Mouse (Mus musculus) forebrain, embryonic 16.5 days (tissue): ENCODE measurements at regions not wholly inside any gene's neighbourhood (a gene's known extent, or its start where the extent isn't known, plus 50 kb on each side); places are given as distances from the start of the nearest gene placed in this dataset.

Source experiments
- ATAC-seq: fragments of 200-750 bp; cut with Nextera tagmentation; 2 replicates; pipeline ENCODE4 v1.8.0; 2017; ENCODE audit warnings: mild to moderate bottlenecking, moderate library complexity
- H3K27ac ChIP-seq: fragments of 300-500 bp; sonication (generic); 2 replicates; pipeline ENCODE4 v1.5.1; 2014; ENCODE audit warnings: low read length, control low read depth
- H3K27me3 ChIP-seq: fragments of 300-500 bp; sonication (generic); replicated peaks from 2 replicates; pipeline ENCODE4 v1.6.1; 2014; ENCODE audit warnings: low read length; ENCODE audit not compliant: control insufficient read depth, insufficient read depth
- H3K36me3 ChIP-seq: fragments of 300-500 bp; sonication (generic); 2 replicates; pipeline ENCODE4 v1.6.1; 2014; ENCODE audit not compliant: control insufficient read depth, insufficient read depth
- H3K4me1 ChIP-seq: fragments of 300-500 bp; sonication (generic); replicated peaks from 2 replicates; pipeline ENCODE4 v1.6.1; 2014; ENCODE audit warnings: low read length; ENCODE audit not compliant: control insufficient read depth, insufficient read depth
- H3K4me2 ChIP-seq: fragments of 300-500 bp; sonication (generic); 2 replicates; pipeline ENCODE4 v1.6.1; 2014; ENCODE audit warnings: mild to moderate bottlenecking, low read length, control low read depth
- H3K4me3 ChIP-seq: fragments of 300-500 bp; sonication (generic); replicated peaks from 2 replicates; pipeline ENCODE4 v1.5.1; 2014; ENCODE audit warnings: mild to moderate bottlenecking, low read length, control low read depth
- H3K9ac ChIP-seq: fragments of 300-500 bp; sonication (generic); replicated peaks from 2 replicates; pipeline ENCODE4 v1.6.1; 2014; ENCODE audit warnings: low read depth, low read length, control low read depth
- H3K9me3 ChIP-seq: fragments of 300-500 bp; sonication (generic); 2 replicates; pipeline ENCODE4 v1.6.1; 2016; ENCODE audit warnings: low read length; ENCODE audit not compliant: control insufficient read depth
- WGBS: fragments of 180-500 bp; shearing (Covaris S2); extraction: QIAGEN DNeasy Blood & Tissue Kit; methylation state at CpG from one replicate; pipeline ENCODE4 v1.1.7; 2014; 5-methylcytosine and 5-hydroxymethylcytosine counted together

GRCm38 (mm10) chr10:118780831-118781569 is 89.0 kb downstream of the Dyrk2 start:
- WGBS = 92% methylated on average over 10 of the region's 10 CpGs
- H3K4me1 ChIP-seq = no peaks in the 10 kb centered on the region
- H3K27me3 ChIP-seq = no peaks in the 10 kb centered on the region
- H3K4me2 ChIP-seq = no peak overlapping the region
- H3K4me3 ChIP-seq = no peak overlapping the region
- ATAC-seq = no peak
- no peak overlapping the region for H3K27ac ChIP-seq
- no peaks in the 10 kb centered on the region for H3K36me3 ChIP-seq
- H3K9me3 ChIP-seq = no peaks in the 10 kb centered on the region
- no peak overlapping the region for H3K9ac ChIP-seq

- WGBS = 48% methylated on average over 10 of the region's 10 CpGs
- no peak overlapping the region for H3K4me2 ChIP-seq
- H3K4me1 ChIP-seq = no peaks in the 10 kb centered on the region
- no peak overlapping the region for H3K9ac ChIP-seq
- H3K27ac ChIP-seq = peak overlapping the region; percentile 17
- H3K36me3 ChIP-seq = no peaks in the 10 kb centered on the region
- no peak overlapping the region for H3K4me3 ChIP-seq
- no peaks in the 10 kb centered on the region for H3K27me3 ChIP-seq
- no peaks in the 10 kb centered on the region for H3K9me3 ChIP-seq
- peak; percentile 87 for ATAC-seq
Observed at GRCm38 (mm10) chr10:118781811-118782232, 88.2 kb downstream of the Dyrk2 start.

GRCm38 (mm10) chr10:118782646-118783045 is 87.4 kb downstream of the Dyrk2 start:
- Histone ChIP-seq H3K4me3 (no peak overlapping the region), H3K9me3 (no peaks in the 10 kb centered on the region), H3K36me3 (no peaks in the 10 kb centered on the region), H3K4me2 (no peak overlapping the region), H3K27ac (no peak overlapping the region), H3K4me1 (no peaks in the 10 kb centered on the region), H3K27me3 (no peaks in the 10 kb centered on the region), H3K9ac (no peak overlapping the region)
- WGBS = 82% methylated on average over 6 of the region's 6 CpGs
- no peak for ATAC-seq

GRCm38 (mm10) chr10:118787280-118787690 is 82.7 kb downstream of the Dyrk2 start:
- no peak overlapping the region for H3K4me2 ChIP-seq
- no peaks in the 10 kb centered on the region for H3K36me3 ChIP-seq
- H3K9me3 ChIP-seq = no peaks in the 10 kb centered on the region
- no peak overlapping the region for H3K27ac ChIP-seq
- no peaks in the 10 kb centered on the region for H3K27me3 ChIP-seq
- no peak for ATAC-seq
- 87% methylated on average over 8 of the region's 8 CpGs for WGBS
- H3K4me3 ChIP-seq = no peak overlapping the region
- no peak overlapping the region for H3K9ac ChIP-seq
- H3K4me1 ChIP-seq = peaks cover 2% of the 10 kb centered on the region; the same call in 1 of the 2 replicates

GRCm38 (mm10) chr10:118792352-118793100 is 77.5 kb downstream of the Dyrk2 start:
- 51% methylated on average over 15 of the region's 15 CpGs for WGBS
- H3K27ac ChIP-seq = peak overlapping the region; percentile 34
- no peak overlapping the region for H3K4me3 ChIP-seq
- H3K27me3 ChIP-seq = no peaks in the 10 kb centered on the region
- no peak overlapping the region for H3K9ac ChIP-seq
- peak; percentile 81 for ATAC-seq
- no peak overlapping the region for H3K4me2 ChIP-seq
- H3K36me3 ChIP-seq = no peaks in the 10 kb centered on the region
- peaks cover 14% of the 10 kb centered on the region for H3K4me1 ChIP-seq
- H3K9me3 ChIP-seq = no peaks in the 10 kb centered on the region

- Histone ChIP-seq H3K4me3 (no peak overlapping the region), H3K27me3 (no peaks in the 10 kb centered on the region), H3K4me1 (peaks cover 14% of the 10 kb centered on the region), H3K9me3 (no peaks in the 10 kb centered on the region), H3K9ac (no peak overlapping the region), H3K4me2 (no peak overlapping the region), H3K36me3 (no peaks in the 10 kb centered on the region), H3K27ac (no peak overlapping the region)
- WGBS = 85% methylated on average over 2 of the region's 2 CpGs
- no peak for ATAC-seq
Observed at GRCm38 (mm10) chr10:118793794-118794193, 76.2 kb downstream of the Dyrk2 start.

- whole genome bisulfite sequencing = 33% methylated on average over 9 of the region's 9 CpGs
- no peak for ATAC-seq
- Histone ChIP-seq H3K27me3 (no peaks in the 10 kb centered on the region), H3K4me1 (peaks cover 14% of the 10 kb centered on the region), H3K4me3 (no peak overlapping the region), H3K9ac (no peak overlapping the region), H3K36me3 (no peaks in the 10 kb centered on the region), H3K4me2 (no peak overlapping the region), H3K9me3 (no peaks in the 10 kb centered on the region), H3K27ac (no peak overlapping the region)
Observed at GRCm38 (mm10) chr10:118794395-118795060, 75.5 kb downstream of the Dyrk2 start.

- Histone ChIP-seq H3K9me3 (no peaks in the 10 kb centered on the region), H3K4me2 (no peak overlapping the region), H3K36me3 (no peaks in the 10 kb centered on the region), H3K9ac (no peak overlapping the region), H3K27ac (no peak overlapping the region), H3K27me3 (no peaks in the 10 kb centered on the region), H3K4me3 (no peak overlapping the region), H3K4me1 (peaks cover 14% of the 10 kb centered on the region)
- no peak for ATAC-seq
- 83% methylated on average over 3 of the region's 3 CpGs for WGBS
Observed at GRCm38 (mm10) chr10:118795061-118795407, 75.0 kb downstream of the Dyrk2 start.

GRCm38 (mm10) chr10:118796512-118796911 is 73.5 kb downstream of the Dyrk2 start:
- no peak overlapping the region for H3K9ac ChIP-seq
- no peak overlapping the region for H3K4me2 ChIP-seq
- H3K4me3 ChIP-seq = no peak overlapping the region
- no peaks in the 10 kb centered on the region for H3K9me3 ChIP-seq
- ATAC-seq = no peak
- H3K36me3 ChIP-seq = no peaks in the 10 kb centered on the region
- H3K4me1 ChIP-seq = peaks cover 14% of the 10 kb centered on the region
- no peaks in the 10 kb centered on the region for H3K27me3 ChIP-seq
- H3K27ac ChIP-seq = no peak overlapping the region
- 89% methylated on average over 7 of the region's 7 CpGs for WGBS
